Mouse (Mus musculus) heart, embryonic 15.5 days (tissue): Measurements from ENCODE around the gene Tmem150c. TPM values are rescaled to one million over a fixed set of nuclear protein-coding genes. Genes with fewer than 3 reads are reported as not detected.

Experiments used
- ATAC-seq: fragments of 200-750 bp; cut with Nextera tagmentation; replicated peaks from 2 replicates; pipeline ENCODE4 v1.8.0; 2017; ENCODE audit warnings: low read depth, moderate TSS enrichment; ENCODE audit not compliant: insufficient number of reproducible peaks, insufficient read depth, low FRiP score
- H3K27ac ChIP-seq: fragments of 300-500 bp; sonication (generic); 2 replicates; pipeline ENCODE4 v1.5.1; 2015; ENCODE audit warnings: mild to moderate bottlenecking, inconsistent platforms
- H3K27me3 ChIP-seq: fragments of 300-500 bp; sonication (generic); 2 replicates; pipeline ENCODE4 v1.6.1; 2015; ENCODE audit warnings: inconsistent platforms
- H3K36me3 ChIP-seq: fragments of 300-500 bp; sonication (generic); 2 replicates; pipeline ENCODE4 v1.6.1; 2015; ENCODE audit warnings: mild to moderate bottlenecking, inconsistent platforms
- H3K4me1 ChIP-seq: fragments of 300-500 bp; sonication (generic); replicated peaks from 2 replicates; pipeline ENCODE4 v1.6.1; 2015; ENCODE audit warnings: inconsistent platforms
- H3K4me2 ChIP-seq: fragments of 300-500 bp; sonication (generic); 2 replicates; pipeline ENCODE4 v1.6.1; 2015; ENCODE audit warnings: inconsistent platforms, mild to moderate bottlenecking, moderate library complexity
- H3K4me3 ChIP-seq: fragments of 300-500 bp; sonication (generic); 2 replicates; pipeline ENCODE4 v1.5.1; 2015; ENCODE audit warnings: mild to moderate bottlenecking, inconsistent platforms
- H3K9ac ChIP-seq: fragments of 300-500 bp; sonication (generic); 2 replicates; pipeline ENCODE4 v1.6.1; 2015; ENCODE audit warnings: mild to moderate bottlenecking, inconsistent platforms
- H3K9me3 ChIP-seq: fragments of 300-500 bp; sonication (generic); replicated peaks from 2 replicates; pipeline ENCODE4 v1.6.1; 2016; ENCODE audit warnings: inconsistent platforms
- WGBS: fragments of 180-500 bp; shearing (Covaris S2); methylation state at CpG from one replicate; pipeline ENCODE4 v1.1.7; 2015; ENCODE audit warnings: mixed read lengths; 5-methylcytosine and 5-hydroxymethylcytosine counted together
- polyA plus RNA-seq: library from polyadenylated mRNA; unstranded; fragments of >200 nt; fragmentation: Nextera tagmentation; extraction: Ambion mirVana; gene quantifications from 2 replicates; pipeline ENCODE4 v1.2.1, GENCODE M21; 2015

Gene Tmem150c
- polyA plus RNA-seq, 1 experiment from 2014 or later = 2.0 TPM

DNA sequence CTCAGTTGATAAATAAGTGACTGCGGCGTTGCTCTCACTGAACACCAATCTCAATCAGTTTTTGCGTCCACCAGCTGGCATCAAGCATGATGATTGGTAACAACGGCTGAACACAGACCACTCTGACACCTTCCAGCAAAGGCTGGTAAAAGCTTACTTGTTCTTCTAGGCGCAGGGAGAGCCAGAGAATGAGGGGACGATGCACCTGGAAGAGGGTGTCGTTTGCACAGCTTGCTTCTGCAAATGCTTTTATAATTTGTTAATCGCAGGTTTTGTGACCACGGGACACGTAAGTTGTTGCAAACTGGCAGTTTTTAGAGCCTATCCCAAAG lies 68.4 kb downstream of the Tmem150c start:
- peak overlapping the region; percentile 38 for H3K4me2 ChIP-seq
- H3K27ac ChIP-seq = no peak overlapping the region
- WGBS = 41% methylated on average over 10 of the region's 10 CpGs
- H3K4me3 ChIP-seq = no peak overlapping the region
- H3K4me1 ChIP-seq = peaks cover 14% of the 10 kb centered on the region
- no peaks in the 10 kb centered on the region for H3K9me3 ChIP-seq
- no peak overlapping the region for H3K9ac ChIP-seq
- ATAC-seq = no peak
- no peaks in the 10 kb centered on the region for H3K27me3 ChIP-seq
- no peaks in the 10 kb centered on the region for H3K36me3 ChIP-seq

DNA sequence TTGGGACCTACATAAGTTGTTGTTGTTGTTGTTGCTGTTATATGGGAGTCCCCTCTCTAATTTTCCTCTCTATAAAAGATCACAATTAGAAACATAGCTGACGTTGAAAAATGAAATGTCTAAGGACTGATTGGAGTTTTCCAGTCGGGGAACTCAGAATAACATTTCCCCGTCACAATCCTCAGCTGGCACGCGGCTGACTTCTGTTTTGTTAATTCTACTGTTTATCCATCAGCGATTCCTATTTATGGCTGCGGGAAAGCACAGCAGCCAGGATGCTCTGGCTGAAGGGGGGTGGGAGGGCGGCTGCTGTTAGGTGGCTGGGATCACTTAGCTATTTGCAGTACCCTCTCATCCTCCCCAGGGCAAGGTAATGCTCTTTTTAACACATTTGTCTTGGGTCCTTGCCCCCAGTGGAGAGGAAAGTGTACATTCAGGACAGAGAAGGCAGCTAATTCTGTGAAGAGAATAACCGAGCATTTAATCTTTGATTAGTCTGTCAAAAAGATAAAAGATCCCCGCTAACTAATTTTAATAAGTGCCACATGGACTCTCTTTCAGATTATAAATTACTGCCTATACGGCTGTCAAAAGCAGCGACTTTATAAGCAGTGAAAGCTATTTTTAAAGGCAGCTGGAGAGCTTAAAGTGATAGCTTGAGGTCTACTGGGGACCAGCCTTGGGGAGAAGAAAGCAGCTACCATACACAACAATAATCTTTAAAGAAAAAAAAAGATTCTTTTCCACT lies 68.9 kb downstream of the Tmem150c start:
- H3K27me3 ChIP-seq = no peaks in the 10 kb centered on the region
- no peaks in the 10 kb centered on the region for H3K36me3 ChIP-seq
- H3K9ac ChIP-seq = no peak overlapping the region
- ATAC-seq = no peak
- WGBS = 29% methylated on average over 12 of the region's 12 CpGs
- H3K9me3 ChIP-seq = no peaks in the 10 kb centered on the region
- H3K27ac ChIP-seq = no peak overlapping the region
- no peak overlapping the region for H3K4me3 ChIP-seq
- peaks cover 14% of the 10 kb centered on the region for H3K4me1 ChIP-seq
- H3K4me2 ChIP-seq = peak overlapping the region; percentile 38

DNA sequence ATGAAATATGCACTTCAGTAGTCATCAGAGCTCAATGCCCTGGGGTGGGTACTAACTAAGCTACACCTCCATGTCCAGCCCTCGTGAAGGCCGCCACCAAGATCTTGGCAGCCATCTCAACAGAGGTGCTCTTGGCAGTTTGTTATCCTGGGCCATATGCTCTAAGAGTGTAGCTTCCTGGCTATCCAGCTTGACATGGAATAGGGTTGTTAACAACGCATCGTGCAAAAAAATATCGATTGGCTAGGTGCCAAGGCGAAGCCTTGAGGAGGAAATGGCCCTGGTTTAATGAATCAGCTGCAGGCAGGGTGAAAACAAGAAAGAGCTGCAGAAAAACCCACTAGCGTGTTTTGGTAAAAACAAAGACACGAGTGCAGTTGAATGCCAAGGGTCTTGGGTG lies 74.5 kb downstream of the Tmem150c start:
- Histone ChIP-seq H3K4me1 (peaks cover 2% of the 10 kb centered on the region), H3K4me3 (no peak overlapping the region), H3K4me2 (no peak overlapping the region), H3K9ac (no peak overlapping the region), H3K9me3 (no peaks in the 10 kb centered on the region), H3K27ac (no peak overlapping the region), H3K27me3 (no peaks in the 10 kb centered on the region), H3K36me3 (no peaks in the 10 kb centered on the region)
- no peak for ATAC-seq
- 63% methylated on average over 8 of the region's 8 CpGs for WGBS

DNA sequence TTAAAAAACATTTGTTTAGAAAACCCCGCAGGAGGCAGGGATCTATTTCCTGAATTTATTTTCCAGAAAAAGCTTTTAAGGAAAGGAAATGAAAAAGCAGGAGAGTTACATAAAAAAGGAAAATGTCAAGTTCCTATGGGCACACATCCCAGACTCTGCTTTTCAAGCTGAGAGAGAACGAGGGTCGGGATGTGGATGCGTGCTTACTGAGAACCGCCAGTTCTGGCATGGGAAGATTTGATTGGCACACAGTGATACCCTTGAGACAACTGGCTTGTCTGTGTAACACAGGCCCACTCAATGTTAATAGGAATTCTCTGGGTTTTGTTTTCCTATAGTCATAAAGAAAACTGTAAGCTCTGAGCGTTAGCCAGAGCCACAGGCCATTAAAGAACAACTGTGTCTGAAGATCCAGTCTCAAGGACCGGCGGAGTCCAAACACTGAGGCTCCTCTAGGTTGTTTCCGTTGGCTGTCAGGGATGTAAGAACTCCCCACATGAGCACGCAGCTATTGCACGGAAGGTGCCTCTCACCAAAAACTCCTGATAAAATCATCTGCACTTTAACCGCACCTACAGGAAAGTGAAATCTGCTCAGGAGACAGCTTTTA lies 75.5 kb downstream of the Tmem150c start:
- no peak for ATAC-seq
- Histone ChIP-seq H3K27ac (no peak overlapping the region), H3K9ac (no peak overlapping the region), H3K4me3 (no peak overlapping the region), H3K4me2 (no peak overlapping the region), H3K36me3 (no peaks in the 10 kb centered on the region), H3K4me1 (peaks cover 10% of the 10 kb centered on the region), H3K9me3 (no peaks in the 10 kb centered on the region), H3K27me3 (no peaks in the 10 kb centered on the region)
- 61% methylated on average over 12 of the region's 12 CpGs for WGBS

DNA sequence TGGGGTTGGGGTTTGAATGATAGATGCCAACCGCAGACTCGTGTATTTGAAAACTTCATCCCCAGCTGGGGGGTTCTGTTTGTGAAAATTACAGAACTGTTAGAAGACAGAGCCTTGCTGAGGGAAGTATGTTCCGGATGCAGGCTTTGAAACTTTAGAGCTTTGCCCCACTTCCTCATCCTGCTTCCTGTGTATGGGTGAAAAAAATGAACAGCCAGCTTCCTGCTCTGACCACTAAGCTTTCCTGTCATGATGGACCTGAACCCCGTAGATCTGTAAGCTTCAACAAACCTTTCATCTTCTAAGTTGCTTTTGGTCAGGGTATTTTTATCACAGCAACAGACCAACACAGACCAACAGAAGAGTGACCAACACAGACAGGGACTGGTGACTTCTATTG lies 77.6 kb downstream of the Tmem150c start:
- H3K27me3 ChIP-seq = no peaks in the 10 kb centered on the region
- no peak overlapping the region for H3K4me3 ChIP-seq
- no peaks in the 10 kb centered on the region for H3K36me3 ChIP-seq
- no peak overlapping the region for H3K9ac ChIP-seq
- H3K27ac ChIP-seq = no peak overlapping the region
- no peaks in the 10 kb centered on the region for H3K9me3 ChIP-seq
- 76% methylated on average over 4 of the region's 4 CpGs for WGBS
- no peak for ATAC-seq
- peaks cover 14% of the 10 kb centered on the region for H3K4me1 ChIP-seq
- no peak overlapping the region for H3K4me2 ChIP-seq

DNA sequence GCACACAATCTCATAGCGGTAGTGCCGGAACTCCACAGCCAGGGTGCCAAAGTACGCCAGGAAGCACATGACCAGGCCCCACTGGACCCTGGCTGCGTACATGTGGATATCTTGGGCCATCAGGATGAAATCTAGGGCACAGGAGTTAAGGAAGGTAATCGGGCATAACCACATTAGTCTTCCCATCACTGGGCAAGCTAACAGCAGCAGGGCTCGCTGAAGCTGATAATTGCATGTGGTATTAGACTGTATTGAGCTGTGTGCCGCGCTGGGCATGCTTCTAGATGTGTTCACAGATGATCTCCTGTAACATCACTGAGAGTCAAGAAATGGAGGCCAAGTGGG lies 79.7 kb downstream of the Tmem150c start:
- H3K9me3 ChIP-seq = no peaks in the 10 kb centered on the region
- no peak overlapping the region for H3K9ac ChIP-seq
- no peaks in the 10 kb centered on the region for H3K36me3 ChIP-seq
- H3K4me3 ChIP-seq = peak overlapping the region; percentile 50
- H3K4me2 ChIP-seq = peak overlapping the region; percentile 82
- H3K27ac ChIP-seq = no peak overlapping the region
- peaks cover 14% of the 10 kb centered on the region for H3K4me1 ChIP-seq
- ATAC-seq = no peak
- H3K27me3 ChIP-seq = no peaks in the 10 kb centered on the region
- 69% methylated on average over 8 of the region's 8 CpGs for WGBS

DNA sequence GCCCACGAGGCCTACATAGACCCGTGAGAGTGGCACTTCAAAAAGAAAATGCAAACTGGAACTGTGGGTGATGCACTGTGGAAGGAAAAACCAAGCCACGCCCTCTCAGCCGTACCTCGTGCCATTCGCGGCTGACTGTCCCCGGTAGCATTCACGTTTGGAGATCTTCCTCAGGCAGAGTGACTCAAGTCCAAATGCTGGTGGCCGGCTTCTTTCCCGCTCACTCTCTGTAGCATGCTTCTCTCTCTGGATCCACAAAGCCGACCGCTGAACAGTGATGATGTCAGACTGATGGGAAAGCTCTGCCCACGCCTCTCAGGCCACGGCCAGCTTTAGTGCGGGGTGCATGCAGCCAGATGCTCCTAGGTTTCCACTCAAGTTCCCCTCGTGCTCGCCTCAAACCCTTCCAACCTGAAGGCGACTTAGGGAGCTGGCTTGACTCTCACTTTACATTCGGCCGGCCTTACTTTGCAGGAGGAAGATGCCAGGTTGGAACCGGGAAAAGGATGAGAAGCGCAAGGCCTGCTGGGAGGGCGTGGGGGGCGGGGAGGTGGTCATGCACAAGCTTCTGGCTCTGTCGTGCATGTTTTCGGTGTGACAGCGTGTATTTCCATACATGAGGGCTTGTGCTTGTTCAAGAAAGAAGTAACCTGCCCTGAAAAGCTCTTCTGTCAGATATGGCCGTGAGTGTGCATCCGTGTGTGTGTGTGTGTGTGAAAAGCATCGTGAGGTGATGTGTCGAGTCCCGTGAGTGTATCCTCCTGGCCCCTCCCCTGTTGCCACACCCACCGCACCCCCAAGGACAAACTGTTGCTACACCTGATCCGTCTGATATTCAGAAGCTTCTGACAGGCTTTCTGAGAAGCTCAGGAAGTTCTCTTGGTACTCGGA lies 80.3 kb downstream of the Tmem150c start:
- Histone ChIP-seq H3K4me3 (peak overlapping the region; percentile 50), H3K9me3 (no peaks in the 10 kb centered on the region), H3K27me3 (no peaks in the 10 kb centered on the region), H3K4me2 (peak overlapping the region; percentile 82), H3K36me3 (no peaks in the 10 kb centered on the region), H3K9ac (peak overlapping the region; percentile 41), H3K27ac (no peak overlapping the region), H3K4me1 (peaks cover 14% of the 10 kb centered on the region)
- peak; percentile 35; the same call in 1 of the 2 replicates for ATAC-seq
- WGBS = 24% methylated on average over 36 of the region's 36 CpGs

DNA sequence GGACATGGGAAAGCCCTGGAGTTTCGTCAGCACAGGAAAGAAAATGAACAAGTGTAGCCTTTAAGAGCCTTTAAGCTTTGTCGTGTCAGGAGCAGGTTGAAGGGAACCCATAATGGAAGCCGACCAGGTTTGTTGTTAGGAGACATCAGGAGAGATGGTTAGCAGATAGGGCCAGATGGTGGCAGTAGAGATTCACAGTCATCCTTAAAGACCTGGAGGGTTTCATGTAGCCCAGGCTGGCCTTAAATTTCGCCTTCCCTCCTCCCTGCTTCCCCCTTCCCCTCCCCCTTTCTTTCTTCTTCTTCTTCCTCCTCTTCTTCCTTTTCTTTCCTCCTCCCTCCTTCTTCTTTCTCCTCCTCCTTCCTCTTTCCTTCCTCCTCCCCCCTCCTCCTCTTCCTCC lies 85.0 kb downstream of the Tmem150c start:
- no peak overlapping the region for H3K4me2 ChIP-seq
- peaks cover 9% of the 10 kb centered on the region for H3K4me1 ChIP-seq
- 64% methylated on average over 4 of the region's 4 CpGs for WGBS
- no peak overlapping the region for H3K9ac ChIP-seq
- H3K9me3 ChIP-seq = no peaks in the 10 kb centered on the region
- no peak overlapping the region for H3K4me3 ChIP-seq
- no peaks in the 10 kb centered on the region for H3K27me3 ChIP-seq
- no peaks in the 10 kb centered on the region; the same call in 1 of the 2 replicates for H3K36me3 ChIP-seq
- ATAC-seq = no peak
- no peak overlapping the region for H3K27ac ChIP-seq

DNA sequence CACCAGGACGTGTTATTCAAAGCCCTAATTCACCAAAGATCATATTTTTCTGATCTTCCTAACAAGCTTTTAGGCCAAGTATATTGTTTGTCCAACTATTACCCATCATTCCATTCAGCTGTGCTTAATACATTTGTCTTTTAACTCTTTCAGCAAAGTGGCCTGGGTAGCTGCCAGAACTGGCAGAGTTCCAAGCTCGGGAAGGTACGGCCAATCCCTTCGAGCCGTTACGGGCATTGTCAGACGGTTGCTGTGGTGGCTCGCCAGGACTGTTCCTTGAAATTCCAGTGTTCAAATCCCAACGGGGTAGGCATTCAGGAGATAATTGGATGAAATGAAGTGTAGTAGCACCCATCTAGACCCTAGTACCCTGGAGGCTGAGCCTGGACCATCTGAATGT lies 87.1 kb downstream of the Tmem150c start:
- H3K27ac ChIP-seq = no peak overlapping the region
- H3K27me3 ChIP-seq = no peaks in the 10 kb centered on the region
- H3K4me3 ChIP-seq = no peak overlapping the region
- no peak for ATAC-seq
- no peaks in the 10 kb centered on the region for H3K4me1 ChIP-seq
- H3K9me3 ChIP-seq = no peaks in the 10 kb centered on the region
- WGBS = 69% methylated on average over 9 of the region's 9 CpGs
- H3K36me3 ChIP-seq = peaks cover 9% of the 10 kb centered on the region
- no peak overlapping the region for H3K9ac ChIP-seq
- no peak overlapping the region for H3K4me2 ChIP-seq

DNA sequence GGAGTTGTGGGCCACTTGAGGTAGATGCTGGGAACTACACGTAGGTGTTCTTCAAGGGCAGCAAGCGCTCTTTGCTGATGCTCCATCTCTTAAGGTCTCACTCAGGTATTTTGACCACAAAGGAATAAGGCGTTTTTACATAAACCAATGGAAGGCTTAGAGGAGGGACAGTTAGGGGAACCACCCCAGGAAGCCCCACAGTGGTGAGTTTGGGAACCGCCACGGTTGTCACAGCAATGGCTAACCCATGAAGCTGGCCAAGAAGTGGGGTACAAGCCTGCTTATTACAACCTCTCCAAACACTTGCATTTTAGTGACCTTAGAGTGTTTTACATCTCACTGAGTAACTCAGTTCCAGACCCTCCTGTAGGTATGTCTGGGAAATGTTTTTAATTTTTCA lies 88.1 kb downstream of the Tmem150c start:
- H3K9me3 ChIP-seq = no peaks in the 10 kb centered on the region
- no peak overlapping the region for H3K27ac ChIP-seq
- 88% methylated on average over 5 of the region's 5 CpGs for whole genome bisulfite sequencing
- no peak overlapping the region for H3K4me3 ChIP-seq
- H3K4me1 ChIP-seq = no peaks in the 10 kb centered on the region
- peaks cover 10% of the 10 kb centered on the region for H3K36me3 ChIP-seq
- no peaks in the 10 kb centered on the region for H3K27me3 ChIP-seq
- ATAC-seq = no peak
- H3K4me2 ChIP-seq = no peak overlapping the region
- no peak overlapping the region for H3K9ac ChIP-seq

DNA sequence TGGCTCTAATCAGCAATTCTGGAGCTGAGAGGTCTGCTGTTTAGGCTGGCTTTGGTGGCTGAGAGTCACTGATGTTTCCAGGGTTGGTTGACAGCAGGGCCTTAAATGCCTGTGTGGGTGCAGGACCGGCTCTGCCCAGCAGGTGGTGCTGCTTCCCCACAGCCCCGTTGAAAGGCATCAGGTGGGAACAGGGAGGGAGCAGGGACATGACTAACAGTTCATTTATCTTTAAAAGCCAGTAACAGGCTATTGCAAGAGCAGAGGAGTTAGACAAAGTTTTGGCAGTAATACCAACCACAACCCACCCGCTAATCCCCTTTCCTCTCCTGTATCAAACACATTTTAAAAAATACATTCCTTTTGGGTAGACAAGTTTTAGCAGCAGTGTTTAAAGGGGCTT lies 89.4 kb downstream of the Tmem150c start:
- Histone ChIP-seq H3K4me3 (no peak overlapping the region), H3K4me2 (no peak overlapping the region), H3K27ac (no peak overlapping the region), H3K27me3 (no peaks in the 10 kb centered on the region), H3K36me3 (peaks cover 18% of the 10 kb centered on the region), H3K9me3 (no peaks in the 10 kb centered on the region), H3K4me1 (no peaks in the 10 kb centered on the region), H3K9ac (no peak overlapping the region)
- ATAC-seq = no peak
- WGBS = 22% methylated on average over 3 of the region's 3 CpGs
